Mouse (Mus musculus) heart, adult 2 months (tissue): ENCODE results near the gene Pgc.

ENCODE experiments used
- CTCF ChIP-seq: fragments of 200-600 bp; IDR thresholded peaks from 2 replicates; pipeline ENCODE4 v1.8.1; 2022; ENCODE audit warnings: antibody characterized with exemption, mild to moderate bottlenecking, moderate library complexity
- EP300 ChIP-seq: fragments of 200-500 bp; IDR thresholded peaks from 2 replicates; pipeline ENCODE4 v1.6.1; 2011; ENCODE audit warnings: low read depth, low read length, control low read depth; ENCODE audit not compliant: insufficient read depth

DNA sequence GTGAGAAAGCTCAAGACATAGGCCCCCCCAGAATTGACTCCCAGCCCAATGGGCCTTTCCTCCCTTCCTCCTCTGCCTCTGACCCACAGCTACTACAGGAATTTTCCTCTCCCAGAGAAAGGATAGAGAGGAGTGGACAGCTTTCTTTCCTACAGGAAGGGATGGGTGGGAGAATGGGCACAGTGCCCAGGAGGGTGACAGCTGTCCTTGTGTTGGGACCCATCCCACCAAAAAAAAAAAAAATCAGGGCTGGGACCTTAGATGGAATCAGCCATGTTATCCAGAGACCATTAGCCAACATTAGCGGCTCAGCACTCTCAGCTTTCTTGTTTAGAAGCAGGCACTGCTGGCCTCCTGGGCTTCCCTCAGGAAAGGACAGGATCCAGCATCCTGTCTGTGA is 20.4 kb upstream of the Pgc start:
- no peak for TF ChIP-seq EP300
- TF ChIP-seq CTCF = no peak
